Mouse (Mus musculus) embryonic fibroblast, embryonic 13.5 days (primary cell): Measurements from ENCODE around the gene Cpeb4. TPM values are rescaled to one million over a fixed set of nuclear protein-coding genes. Genes with fewer than 3 reads are reported as not detected.

Experiments used
- H3K27ac ChIP-seq: 2 replicates; pipeline ENCODE4 v1.5.1; 2012; ENCODE audit warnings: low read length, control low read depth, inconsistent platforms; ENCODE audit not compliant: insufficient read depth
- H3K4me1 ChIP-seq: 2 replicates; pipeline ENCODE4 v1.6.1; 2011; ENCODE audit warnings: low read length; ENCODE audit not compliant: control insufficient read depth, insufficient read depth
- H3K4me3 ChIP-seq: 2 replicates; pipeline ENCODE4 v1.5.1; 2011; ENCODE audit warnings: mild to moderate bottlenecking, control low read depth, low read length; ENCODE audit not compliant: insufficient read depth
- CTCF ChIP-seq: IDR thresholded peaks from 2 replicates; pipeline ENCODE4 v1.5.1; 2011; ENCODE audit warnings: mild to moderate bottlenecking, control low read depth, low read length, moderate library complexity, borderline replicate concordance; ENCODE audit not compliant: insufficient read depth
- POLR2A ChIP-seq: IDR thresholded peaks from 2 replicates; pipeline ENCODE4 v1.6.1; 2011; ENCODE audit warnings: low read depth, mild to moderate bottlenecking, control low read depth, low read length, moderate library complexity
- polyA plus RNA-seq: library from polyadenylated mRNA; stranded (reverse); fragments of >200 nt; gene quantifications from 2 replicates; pipeline ENCODE4 v1.2.4, GENCODE M21; 2011; ENCODE audit warnings: low read depth; ENCODE audit not compliant: missing spikeins, insufficient read length

The Cpeb4 gene
- polyA plus RNA-seq, 1 experiment, result 19.5 TPM

- TF ChIP-seq POLR2A, result no peak
- no peak for TF ChIP-seq CTCF
- no peak overlapping the region for H3K4me3 ChIP-seq
- no peak overlapping the region for H3K27ac ChIP-seq
- peaks cover 6% of the 10 kb centered on the region for H3K4me1 ChIP-seq
Measured at GRCm38 (mm10) chr11:31896065-31896792, 24.2 kb downstream of the Cpeb4 start.

GRCm38 (mm10) chr11:31896905-31897304 lies 24.9 kb downstream of the Cpeb4 start:
- no peak for TF ChIP-seq CTCF
- TF ChIP-seq POLR2A, result no peak

GRCm38 (mm10) chr11:31899166-31899565 lies 27.2 kb downstream of the Cpeb4 start:
- Histone ChIP-seq H3K4me1 (peaks cover 4% of the 10 kb centered on the region), H3K4me3 (no peak overlapping the region), H3K27ac (no peak overlapping the region)
- TF ChIP-seq CTCF, result no peak
- TF ChIP-seq POLR2A, result no peak

More at GRCm38 (mm10) chr11:31896905-31897304, 24.9 kb downstream of the Cpeb4 start:
- H3K4me3 ChIP-seq, result no peak overlapping the region
- peaks cover 6% of the 10 kb centered on the region for H3K4me1 ChIP-seq
- H3K27ac ChIP-seq, result no peak overlapping the region

GRCm38 (mm10) chr11:31900736-31901135 lies 28.7 kb downstream of the Cpeb4 start:
- Histone ChIP-seq H3K27ac (peak overlapping the region; percentile 49), H3K4me1 (peaks cover 4% of the 10 kb centered on the region), H3K4me3 (no peak overlapping the region)
- TF ChIP-seq POLR2A (no peak), CTCF (no peak)

GRCm38 (mm10) chr11:31902251-31903001 lies 30.4 kb downstream of the Cpeb4 start:
- Histone ChIP-seq H3K4me3 (no peak overlapping the region), H3K4me1 (peaks cover 4% of the 10 kb centered on the region), H3K27ac (no peak overlapping the region)
- no peak for TF ChIP-seq POLR2A
- TF ChIP-seq CTCF, result no peak

- no peak overlapping the region for H3K4me3 ChIP-seq
- TF ChIP-seq CTCF, result no peak
- no peak for TF ChIP-seq POLR2A
Measured at GRCm38 (mm10) chr11:31906499-31906898, 34.5 kb downstream of the Cpeb4 start.

GRCm38 (mm10) chr11:31907650-31908049 lies 35.6 kb downstream of the Cpeb4 start:
- TF ChIP-seq POLR2A (no peak), CTCF (no peak)

More at GRCm38 (mm10) chr11:31906499-31906898, 34.5 kb downstream of the Cpeb4 start:
- Histone ChIP-seq H3K4me1 (no peaks in the 10 kb centered on the region), H3K27ac (no peak overlapping the region)

GRCm38 (mm10) chr11:31912958-31913357 lies 40.9 kb downstream of the Cpeb4 start:
- H3K27ac ChIP-seq, result no peak overlapping the region
- H3K4me1 ChIP-seq, result no peaks in the 10 kb centered on the region
- H3K4me3 ChIP-seq, result no peak overlapping the region
- TF ChIP-seq POLR2A (no peak), CTCF (no peak)

More at GRCm38 (mm10) chr11:31907650-31908049, 35.6 kb downstream of the Cpeb4 start:
- Histone ChIP-seq H3K27ac (no peak overlapping the region), H3K4me1 (no peaks in the 10 kb centered on the region), H3K4me3 (no peak overlapping the region)

GRCm38 (mm10) chr11:31917769-31918168 lies 45.8 kb downstream of the Cpeb4 start:
- Histone ChIP-seq H3K4me1 (no peaks in the 10 kb centered on the region), H3K4me3 (no peak overlapping the region), H3K27ac (no peak overlapping the region)
- no peak for TF ChIP-seq POLR2A
- TF ChIP-seq CTCF, result no peak

GRCm38 (mm10) chr11:31930051-31930450 lies 58.0 kb downstream of the Cpeb4 start:
- TF ChIP-seq CTCF (no peak), POLR2A (no peak)
- Histone ChIP-seq H3K27ac (no peak overlapping the region), H3K4me3 (no peak overlapping the region), H3K4me1 (no peaks in the 10 kb centered on the region)
